Mouse (Mus musculus): ENCODE measurements around the gene Plin5.

- TF ChIP-seq POLR2A (IDR thresholded peaks at IDR 0.05; ENCODE audit: low read depth, low read length): no peak
- TF ChIP-seq CTCF (IDR thresholded peaks at IDR 0.05; ENCODE audit: borderline replicate concordance, insufficient read depth, low read length): peak; percentile 81
These were observed 17.1 kb upstream of the Plin5 start for GRCm38 (mm10) chr17:56134463-56134971.

Measured in embryonic fibroblast, embryonic 13.5 days (primary cell).